Mouse (Mus musculus) midbrain, postnatal 0 days (tissue): ENCODE measurements around the gene Il11ra1. TPM values are rescaled to one million over a fixed set of nuclear protein-coding genes. Genes with fewer than 3 reads are reported as not detected.
A peak's percentile ranks its signal among the peaks of the same experiment; 100 is the strongest.
"Not testable (repeated sequence)": the region's sequence is repeated elsewhere in the genome, so short reads cannot be mapped to it uniquely, and the experiment has no call there.

Experiments
- ATAC-seq: fragments of 200-750 bp; cut with Nextera tagmentation; 2 replicates; pipeline ENCODE4 v1.8.0; 2017; ENCODE audit warnings: moderate number of reproducible peaks, mild to moderate bottlenecking, moderate TSS enrichment, moderate library complexity; ENCODE audit not compliant: low FRiP score
- DNase-seq: peaks from one replicate; pipeline ENCODE4 v3.0.0-alpha.2; 2015; ENCODE audit warnings: low spot score
- H3K27ac ChIP-seq: fragments of 300-500 bp; sonication (generic); 2 replicates; pipeline ENCODE4 v1.5.1; 2014; ENCODE audit warnings: low read depth, mild to moderate bottlenecking, low read length, mixed read lengths
- H3K27me3 ChIP-seq: fragments of 300-500 bp; sonication (generic); 2 replicates; pipeline ENCODE4 v1.6.1; 2014; ENCODE audit warnings: low read length, control low read depth, mixed read lengths; ENCODE audit not compliant: insufficient read depth
- H3K36me3 ChIP-seq: fragments of 300-500 bp; sonication (generic); 2 replicates; pipeline ENCODE4 v1.6.1; 2014; ENCODE audit warnings: low read length, control low read depth, mixed read lengths; ENCODE audit not compliant: insufficient read depth
- H3K4me1 ChIP-seq: fragments of 300-500 bp; sonication (generic); 2 replicates; pipeline ENCODE4 v1.6.1; 2014; ENCODE audit warnings: mild to moderate bottlenecking, control low read depth, antibody characterized with exemption, low read length, mixed read lengths; ENCODE audit not compliant: insufficient read depth
- H3K4me2 ChIP-seq: fragments of 300-500 bp; sonication (generic); 2 replicates; pipeline ENCODE4 v1.6.1; 2014; ENCODE audit warnings: low read depth, mild to moderate bottlenecking, low read length, mixed read lengths; ENCODE audit not compliant: poor library complexity, severe bottlenecking
- H3K4me3 ChIP-seq: fragments of 300-500 bp; sonication (generic); 2 replicates; pipeline ENCODE4 v1.5.1; 2014; ENCODE audit warnings: low read depth, mild to moderate bottlenecking, low read length, moderate library complexity
- H3K9ac ChIP-seq: fragments of 300-500 bp; sonication (generic); replicated peaks from 2 replicates; pipeline ENCODE4 v1.6.1; 2014; ENCODE audit warnings: mild to moderate bottlenecking, low read length, moderate library complexity, mixed read lengths; ENCODE audit not compliant: poor library complexity, severe bottlenecking
- H3K9me3 ChIP-seq: fragments of 300-500 bp; sonication (generic); 2 replicates; pipeline ENCODE4 v1.6.1; 2016; ENCODE audit warnings: low read length, control low read depth
- CTCF ChIP-seq: IDR thresholded peaks from 2 replicates; pipeline ENCODE4 v1.5.1; 2016; ENCODE audit warnings: antibody characterized with exemption, mild to moderate bottlenecking
- WGBS: fragments of 180-500 bp; shearing (Covaris S2); extraction: QIAGEN DNeasy Blood & Tissue Kit; methylation state at CpG from one replicate; pipeline ENCODE4 v1.1.7; 2014; 5-methylcytosine and 5-hydroxymethylcytosine counted together
- polyA plus RNA-seq: library from polyadenylated mRNA; unstranded; fragments of >200 nt; fragmentation: Nextera tagmentation; extraction: Ambion mirVana; gene quantifications from 2 replicates; pipeline ENCODE4 v1.2.1, GENCODE M21; 2015
- total RNA-seq: library from RNA; depleted of rRNA; stranded (reverse); fragments of >200 nt; gene quantifications from 2 replicates; pipeline ENCODE4 v1.2.3, GENCODE M21; 2014

Il11ra1 gene
- total and polyA plus RNA-seq, 2 experiments from 2014 or later: 26.5 to 28.8 TPM

GRCm38 (mm10) chr4:41760911-41761310 is 61.1 kb downstream of the Il11ra1 start:
- no peak for ATAC-seq
- Histone ChIP-seq H3K4me2 (peak overlapping the region; percentile 43), H3K36me3 (0 out of 2 replicates have a peak, but pooled peaks cover 4% of the 10 kb centered on the region), H3K4me3 (peak overlapping the region; percentile 30; the same call in 1 of the 2 replicates), H3K27me3 (no peaks in the 10 kb centered on the region), H3K4me1 (no peaks in the 10 kb centered on the region; the same call in 1 of the 2 replicates), H3K9ac (peak overlapping the region; percentile 36; the same call in 1 of the 2 replicates), H3K27ac (0 out of 2 replicates have a peak overlapping the region, but pooled peaks have one; percentile 26), H3K9me3 (no peaks in the 10 kb centered on the region)
- DNase-seq: no peak
- 84% methylated on average over 4 of the region's 4 CpGs for WGBS
- no peak for TF ChIP-seq CTCF

DNA sequence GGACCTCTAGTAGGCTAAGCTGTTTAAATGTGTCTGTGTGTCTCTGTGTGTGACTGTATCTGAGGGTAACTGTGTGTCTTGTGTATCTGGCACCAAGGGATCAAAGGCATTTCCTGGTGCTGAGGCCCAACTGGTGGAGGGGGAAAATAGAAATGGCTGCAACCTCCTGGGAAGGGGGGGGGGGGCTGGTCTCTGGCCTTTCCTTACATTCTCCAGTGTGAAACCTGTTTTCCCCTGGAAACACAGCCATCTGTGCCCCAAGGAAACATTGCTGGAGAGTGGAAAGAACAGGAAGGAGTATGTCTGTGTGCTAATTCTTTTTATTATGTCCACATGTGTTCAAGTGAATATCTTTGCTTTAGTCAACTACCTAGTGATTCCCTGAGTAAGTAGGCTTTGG is 61.9 kb downstream of the Il11ra1 start:
- no peak for TF ChIP-seq CTCF
- H3K4me2 ChIP-seq: no peak overlapping the region
- no peak overlapping the region for H3K4me3 ChIP-seq
- ATAC-seq (no peak), DNase-seq (no peak)
- no peaks in the 10 kb centered on the region for H3K9me3 ChIP-seq
- H3K9ac ChIP-seq: no peak overlapping the region
- H3K36me3 ChIP-seq: 0 out of 2 replicates have a peak, but pooled peaks cover 4% of the 10 kb centered on the region
- H3K4me1 ChIP-seq: no peaks in the 10 kb centered on the region; the same call in 1 of the 2 replicates
- no peak overlapping the region for H3K27ac ChIP-seq
- no peaks in the 10 kb centered on the region for H3K27me3 ChIP-seq

DNA sequence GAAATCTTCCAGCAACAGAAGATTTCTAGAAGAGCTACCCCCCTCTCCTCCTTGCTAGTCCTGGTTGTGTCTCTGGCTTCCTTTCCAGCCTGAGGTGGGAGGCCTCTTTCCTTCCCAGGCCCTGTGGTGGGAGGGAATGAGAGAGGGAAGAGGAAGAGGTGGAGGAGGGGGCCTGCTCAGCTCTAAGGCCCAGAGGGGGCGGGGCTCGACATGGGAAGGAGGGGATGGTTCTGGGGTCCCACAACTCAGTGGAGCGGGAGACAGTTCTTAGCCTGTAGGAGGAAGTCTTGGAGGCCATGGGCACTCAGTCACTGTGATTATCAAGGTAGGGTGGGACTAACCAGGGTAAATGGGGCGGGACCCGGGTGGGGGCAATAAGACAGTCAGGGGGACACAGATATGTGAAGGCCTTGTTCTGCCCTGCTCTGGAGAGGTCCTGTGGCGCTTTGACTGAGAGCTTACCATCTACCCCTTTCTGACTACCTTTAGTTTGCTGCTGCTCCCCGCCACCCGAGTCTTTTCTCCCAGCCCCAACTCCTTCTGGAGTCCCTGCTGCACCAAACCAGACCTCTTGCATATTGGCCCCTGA is 62.4 kb downstream of the Il11ra1 start:
- 42% methylated on average over 8 of the region's 8 CpGs for WGBS
- no peak for TF ChIP-seq CTCF
- no peak for DNase-seq
- no peak overlapping the region for H3K4me3 ChIP-seq
- H3K27ac ChIP-seq: no peak overlapping the region
- peak; percentile 53; the same call in 1 of the 2 replicates for ATAC-seq
- no peaks in the 10 kb centered on the region for H3K9me3 ChIP-seq
- 0 out of 2 replicates have a peak, but pooled peaks cover 4% of the 10 kb centered on the region for H3K36me3 ChIP-seq
- no peaks in the 10 kb centered on the region for H3K27me3 ChIP-seq
- H3K9ac ChIP-seq: 0 out of 2 replicates have a peak overlapping the region, but pooled peaks have one; percentile 36
- H3K4me1 ChIP-seq: no peaks in the 10 kb centered on the region
- peak overlapping the region; percentile 9; the same call in 1 of the 2 replicates for H3K4me2 ChIP-seq

GRCm38 (mm10) chr4:41762688-41763114 is 62.9 kb downstream of the Il11ra1 start:
- H3K4me3 ChIP-seq, H3K27ac ChIP-seq, H3K4me1 ChIP-seq, H3K27me3 ChIP-seq, H3K4me2 ChIP-seq, H3K9me3 ChIP-seq, H3K36me3 ChIP-seq: not testable (repeated sequence)
- H3K9ac ChIP-seq: 0 out of 2 replicates have a peak overlapping the region, but pooled peaks have one; percentile 36
- peak; percentile 63 for DNase-seq
- WGBS: 43% methylated on average over 8 of the region's 8 CpGs
- ATAC-seq: peak; percentile 29; the same call in 1 of the 2 replicates

GRCm38 (mm10) chr4:41763176-41763575 is 63.4 kb downstream of the Il11ra1 start:
- not testable (repeated sequence) for H3K9me3 ChIP-seq, H3K4me2 ChIP-seq, H3K27me3 ChIP-seq, H3K4me3 ChIP-seq, DNase-seq, H3K9ac ChIP-seq, H3K4me1 ChIP-seq, H3K27ac ChIP-seq, H3K36me3 ChIP-seq, ATAC-seq
- WGBS: 88% methylated on average over 3 of the region's 6 CpGs

- not testable (repeated sequence) for H3K9ac ChIP-seq, H3K36me3 ChIP-seq, H3K4me3 ChIP-seq, DNase-seq, ATAC-seq, H3K9me3 ChIP-seq, H3K4me1 ChIP-seq, H3K27ac ChIP-seq, H3K4me2 ChIP-seq, H3K27me3 ChIP-seq
- 86% methylated on average over 10 of the region's 10 CpGs for WGBS
These were observed 67.5 kb downstream of the Il11ra1 start for GRCm38 (mm10) chr4:41767301-41767700.

DNA sequence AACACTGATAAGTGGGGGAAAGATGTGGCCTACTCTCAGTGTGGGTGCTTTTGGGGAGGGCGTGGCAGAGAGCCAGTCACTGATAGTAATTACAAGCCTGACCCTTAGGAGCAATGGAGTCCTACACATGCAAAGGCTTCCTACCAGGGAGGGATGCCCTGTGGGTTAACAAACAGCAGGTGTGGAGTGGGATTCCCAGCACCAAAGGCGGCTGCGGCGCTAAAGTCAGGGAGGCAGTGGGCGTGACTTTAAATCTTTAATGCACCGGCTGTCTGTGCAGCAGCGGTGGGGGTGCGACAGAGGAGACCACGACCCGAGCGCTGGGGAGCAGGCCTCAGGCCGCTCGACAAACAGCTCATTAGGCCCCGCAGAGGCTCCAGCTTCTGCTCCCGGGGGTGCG is 73.2 kb downstream of the Il11ra1 start:
- WGBS: 5% methylated on average over 4 of the region's 16 CpGs
- H3K4me1 ChIP-seq, H3K27ac ChIP-seq, H3K9ac ChIP-seq, H3K27me3 ChIP-seq, DNase-seq, H3K36me3 ChIP-seq, H3K9me3 ChIP-seq, ATAC-seq: not testable (repeated sequence)
- peak overlapping the region; percentile 38 for H3K4me2 ChIP-seq
- H3K4me3 ChIP-seq: peak overlapping the region; percentile 31

GRCm38 (mm10) chr4:41773502-41773901 is 73.7 kb downstream of the Il11ra1 start:
- H3K9me3 ChIP-seq, H3K9ac ChIP-seq, H3K36me3 ChIP-seq, H3K27me3 ChIP-seq, ATAC-seq, H3K4me1 ChIP-seq, H3K27ac ChIP-seq: not testable (repeated sequence)
- peak overlapping the region; percentile 40; the same call in 1 of the 2 replicates for H3K4me2 ChIP-seq
- H3K4me3 ChIP-seq: peak overlapping the region; percentile 38
- peak; percentile 41 for DNase-seq
- WGBS: under 1% methylated on average over 18 of the region's 25 CpGs

GRCm38 (mm10) chr4:41774002-41774401 is 74.2 kb downstream of the Il11ra1 start, which contains the start of gene Ccl27a:
Ccl27a (minus strand) TSS chr4:41774247.
- H3K36me3 ChIP-seq, H3K9me3 ChIP-seq, H3K9ac ChIP-seq, H3K4me1 ChIP-seq, ATAC-seq, H3K27me3 ChIP-seq: not testable (repeated sequence)
- peak; percentile 87 for DNase-seq
- peak within 1 kb of the TSS; percentile 38 for H3K4me3 ChIP-seq
- WGBS: under 1% methylated on average over 12 of the region's 14 CpGs
- H3K4me2 ChIP-seq: peak within 1 kb of the TSS; percentile 40
- H3K27ac ChIP-seq: 0 out of 2 replicates have a peak within 1 kb of the TSS, but pooled peaks have one; percentile 12
